Mouse (Mus musculus) stomach, embryonic 15.5 days (tissue): ENCODE measurements around the gene 4930519P11Rik. TPM values are rescaled to one million over a fixed set of nuclear protein-coding genes. Genes with fewer than 3 reads are reported as not detected.

Source experiments
- ATAC-seq: fragments of 200-750 bp; cut with Nextera tagmentation; 2 replicates; pipeline ENCODE4 v1.8.0; 2017; ENCODE audit warnings: low read depth, moderate number of reproducible peaks, moderate TSS enrichment; ENCODE audit not compliant: insufficient read depth, low FRiP score
- H3K27ac ChIP-seq: fragments of 300-500 bp; sonication (generic); 2 replicates; pipeline ENCODE4 v1.5.1; 2015; ENCODE audit warnings: mild to moderate bottlenecking, inconsistent platforms
- H3K27me3 ChIP-seq: fragments of 300-500 bp; sonication (generic); replicated peaks from 2 replicates; pipeline ENCODE4 v1.6.1; 2015; ENCODE audit warnings: inconsistent platforms
- H3K36me3 ChIP-seq: fragments of 300-500 bp; sonication (generic); 2 replicates; pipeline ENCODE4 v1.6.1; 2015; ENCODE audit warnings: inconsistent platforms
- H3K4me1 ChIP-seq: fragments of 300-500 bp; sonication (generic); 2 replicates; pipeline ENCODE4 v1.6.1; 2015; ENCODE audit warnings: inconsistent platforms
- H3K4me2 ChIP-seq: fragments of 300-500 bp; sonication (generic); 2 replicates; pipeline ENCODE4 v1.6.1; 2015; ENCODE audit warnings: mild to moderate bottlenecking, inconsistent platforms
- H3K4me3 ChIP-seq: fragments of 300-500 bp; sonication (generic); replicated peaks from 2 replicates; pipeline ENCODE4 v1.5.1; 2015; ENCODE audit warnings: inconsistent platforms
- H3K9ac ChIP-seq: fragments of 300-500 bp; sonication (generic); 2 replicates; pipeline ENCODE4 v1.6.1; 2015; ENCODE audit warnings: inconsistent platforms
- H3K9me3 ChIP-seq: fragments of 300-500 bp; sonication (generic); 2 replicates; pipeline ENCODE4 v1.6.1; 2016; ENCODE audit warnings: inconsistent platforms
- WGBS: fragments of 180-500 bp; shearing (Covaris S2); methylation state at CpG from one replicate; pipeline ENCODE4 v1.1.7; 2015; 5-methylcytosine and 5-hydroxymethylcytosine counted together
- polyA plus RNA-seq: library from polyadenylated mRNA; unstranded; fragments of >200 nt; fragmentation: Nextera tagmentation; extraction: Ambion mirVana; gene quantifications from 2 replicates; pipeline ENCODE4 v1.2.1, GENCODE M21; 2015

Gene 4930519P11Rik
- polyA plus RNA-seq, 1 experiment from 2014 or later = 0.78 TPM

DNA sequence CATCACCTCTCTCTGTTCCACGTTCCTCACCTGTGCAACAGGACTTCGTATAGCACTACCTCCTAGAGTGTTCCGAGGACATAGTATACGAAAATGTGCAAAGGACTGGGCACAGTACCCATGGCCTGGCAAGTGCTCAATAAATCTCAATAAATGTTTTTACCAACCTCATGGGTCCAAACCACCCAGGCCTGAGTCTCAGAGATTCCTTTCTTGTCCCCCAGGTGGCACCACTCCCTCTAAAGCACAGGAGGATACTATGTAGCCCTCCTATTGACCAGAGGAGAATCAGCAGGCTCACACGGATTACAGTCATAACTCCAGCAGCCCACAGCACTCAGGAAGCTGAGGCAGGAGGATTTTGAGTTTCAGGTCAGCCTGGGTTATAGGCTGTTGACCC is 33.4 kb upstream of the 4930519P11Rik start:
- ATAC-seq = no peak
- no peak overlapping the region for H3K27ac ChIP-seq
- no peak overlapping the region for H3K9ac ChIP-seq
- peaks cover 5% of the 10 kb centered on the region for H3K4me1 ChIP-seq
- H3K27me3 ChIP-seq = no peaks in the 10 kb centered on the region
- no peaks in the 10 kb centered on the region for H3K36me3 ChIP-seq
- 80% methylated on average over 5 of the region's 5 CpGs for WGBS
- H3K4me2 ChIP-seq = no peak overlapping the region
- no peaks in the 10 kb centered on the region for H3K9me3 ChIP-seq
- no peak overlapping the region for H3K4me3 ChIP-seq

DNA sequence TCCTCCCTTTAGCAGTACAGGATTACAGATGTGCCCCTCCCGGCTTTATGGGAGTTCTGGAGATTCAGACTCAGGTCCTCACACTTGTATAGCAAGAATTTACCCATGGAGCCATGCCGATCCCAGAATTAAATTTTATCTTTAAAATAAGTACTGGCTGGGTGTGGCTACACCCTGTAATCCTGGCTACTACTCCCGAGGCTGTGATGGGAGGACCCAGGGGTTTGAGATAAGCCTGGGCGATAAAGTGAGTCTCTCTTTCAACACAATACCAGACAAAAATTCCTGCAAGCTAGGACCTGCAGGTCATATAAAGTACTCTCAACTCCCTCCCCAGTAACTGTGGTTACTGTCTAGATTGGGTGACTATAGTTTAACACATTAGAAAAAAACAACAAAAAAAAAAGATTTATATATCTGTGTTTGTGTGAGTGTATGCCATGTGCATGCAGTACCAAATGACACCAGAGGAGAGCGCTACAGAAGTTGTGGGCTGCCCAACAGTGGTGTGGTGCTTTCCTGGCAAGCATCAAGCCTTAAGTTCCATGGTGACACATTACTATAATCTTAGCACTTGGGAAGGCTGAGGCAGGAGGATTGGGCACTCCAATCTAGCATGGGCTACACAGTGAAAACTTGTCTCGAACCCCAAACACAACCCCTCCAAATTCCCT is 29.6 kb upstream of the 4930519P11Rik start:
- Histone ChIP-seq H3K27ac (peak overlapping the region; percentile 4; the same call in 1 of the 2 replicates), H3K36me3 (peaks cover 7% of the 10 kb centered on the region; the same call in 1 of the 2 replicates), H3K4me1 (no peaks in the 10 kb centered on the region; the same call in 1 of the 2 replicates), H3K9ac (no peak overlapping the region), H3K9me3 (no peaks in the 10 kb centered on the region), H3K27me3 (no peaks in the 10 kb centered on the region), H3K4me3 (no peak overlapping the region), H3K4me2 (no peak overlapping the region)
- no peak for ATAC-seq
- WGBS = 76% methylated on average over 6 of the region's 6 CpGs

- peaks cover 8% of the 10 kb centered on the region; the same call in 1 of the 2 replicates for H3K36me3 ChIP-seq
- peak overlapping the region; percentile 16; the same call in 1 of the 2 replicates for H3K27ac ChIP-seq
- H3K27me3 ChIP-seq = no peaks in the 10 kb centered on the region
- WGBS = 86% methylated on average over 9 of the region's 9 CpGs
- no peak overlapping the region for H3K9ac ChIP-seq
- H3K4me2 ChIP-seq = no peak overlapping the region
- no peak for ATAC-seq
- H3K9me3 ChIP-seq = no peaks in the 10 kb centered on the region
- H3K4me3 ChIP-seq = no peak overlapping the region
- no peaks in the 10 kb centered on the region; the same call in 1 of the 2 replicates for H3K4me1 ChIP-seq
Observed at GRCm38 (mm10) chr2:154642005-154642459, 28.8 kb upstream of the 4930519P11Rik start.

- Histone ChIP-seq H3K27me3 (no peaks in the 10 kb centered on the region), H3K9ac (no peak overlapping the region), H3K4me2 (no peak overlapping the region), H3K4me3 (no peak overlapping the region), H3K4me1 (no peaks in the 10 kb centered on the region; the same call in 1 of the 2 replicates), H3K36me3 (peaks cover 8% of the 10 kb centered on the region; the same call in 1 of the 2 replicates), H3K27ac (no peak overlapping the region), H3K9me3 (no peaks in the 10 kb centered on the region)
- ATAC-seq = no peak
- 68% methylated on average over 8 of the region's 8 CpGs for whole genome bisulfite sequencing
Observed at GRCm38 (mm10) chr2:154641176-154641575, 27.9 kb upstream of the 4930519P11Rik start.

DNA sequence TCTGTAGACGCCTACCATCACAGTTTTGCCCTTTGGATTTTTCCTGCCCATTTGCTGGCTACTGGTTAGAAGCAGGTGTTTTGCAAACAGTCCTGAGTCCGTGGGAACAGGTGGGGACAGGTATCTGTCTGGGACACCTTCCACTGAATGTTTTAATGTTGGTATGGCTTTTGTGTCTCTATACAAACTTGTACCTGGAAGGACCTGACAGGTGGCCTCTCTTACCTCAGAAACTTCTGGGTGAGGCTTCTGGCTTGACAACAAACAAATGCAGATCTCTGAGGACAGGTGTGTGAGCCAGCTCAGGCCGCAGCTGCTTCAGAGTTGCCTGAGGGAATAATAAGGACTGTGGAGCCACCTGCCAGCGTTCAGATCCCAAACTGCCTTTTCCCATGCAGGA is 25.9 kb upstream of the 4930519P11Rik start:
- no peaks in the 10 kb centered on the region; the same call in 1 of the 2 replicates for H3K4me1 ChIP-seq
- no peaks in the 10 kb centered on the region for H3K27me3 ChIP-seq
- no peak overlapping the region for H3K4me3 ChIP-seq
- peaks cover 11% of the 10 kb centered on the region; the same call in 1 of the 2 replicates for H3K36me3 ChIP-seq
- 76% methylated on average over 4 of the region's 4 CpGs for WGBS
- H3K9me3 ChIP-seq = no peaks in the 10 kb centered on the region
- ATAC-seq = no peak
- no peak overlapping the region for H3K9ac ChIP-seq
- H3K27ac ChIP-seq = no peak overlapping the region
- H3K4me2 ChIP-seq = no peak overlapping the region

DNA sequence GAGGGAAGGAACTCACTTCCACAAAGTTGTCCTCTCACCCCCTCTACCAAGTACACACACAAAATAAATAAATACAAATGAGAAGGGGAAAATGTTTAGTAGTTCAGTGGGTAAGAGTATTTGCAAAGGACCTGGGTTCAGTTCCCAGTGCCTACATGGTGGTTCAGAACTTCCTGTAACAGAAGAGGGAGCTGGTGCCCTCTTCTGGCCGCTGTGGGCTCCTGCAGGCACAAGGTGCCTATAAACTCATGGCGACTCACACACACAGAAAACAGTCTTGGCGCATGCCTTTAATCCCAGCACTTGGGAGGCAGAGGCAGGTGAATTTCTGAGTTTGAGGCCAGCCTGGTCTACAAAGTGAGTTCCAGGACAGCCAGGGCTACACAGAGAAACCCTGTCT is 25.3 kb upstream of the 4930519P11Rik start:
- WGBS = 91% methylated on average over 3 of the region's 3 CpGs
- Histone ChIP-seq H3K9me3 (no peaks in the 10 kb centered on the region), H3K27ac (no peak overlapping the region), H3K4me1 (no peaks in the 10 kb centered on the region; the same call in 1 of the 2 replicates), H3K27me3 (no peaks in the 10 kb centered on the region), H3K4me3 (no peak overlapping the region), H3K36me3 (peaks cover 11% of the 10 kb centered on the region; the same call in 1 of the 2 replicates), H3K4me2 (no peak overlapping the region), H3K9ac (no peak overlapping the region)
- no peak for ATAC-seq

- 98% methylated on average over 2 of the region's 2 CpGs for WGBS
- Histone ChIP-seq H3K9me3 (no peaks in the 10 kb centered on the region), H3K27ac (no peak overlapping the region), H3K36me3 (peaks cover 11% of the 10 kb centered on the region; the same call in 1 of the 2 replicates), H3K27me3 (no peaks in the 10 kb centered on the region), H3K4me2 (no peak overlapping the region), H3K4me1 (no peaks in the 10 kb centered on the region), H3K4me3 (no peak overlapping the region), H3K9ac (no peak overlapping the region)
- no peak for ATAC-seq
Observed at GRCm38 (mm10) chr2:154635826-154636225, 22.6 kb upstream of the 4930519P11Rik start.

- Histone ChIP-seq H3K9ac (no peak overlapping the region), H3K4me1 (no peaks in the 10 kb centered on the region), H3K27me3 (no peaks in the 10 kb centered on the region), H3K27ac (no peak overlapping the region), H3K9me3 (no peaks in the 10 kb centered on the region), H3K4me3 (no peak overlapping the region), H3K36me3 (peaks cover 11% of the 10 kb centered on the region; the same call in 1 of the 2 replicates), H3K4me2 (no peak overlapping the region)
- ATAC-seq = peak; percentile 61; the same call in 1 of the 2 replicates
- whole genome bisulfite sequencing = 90% methylated on average over 9 of the region's 9 CpGs
Observed at GRCm38 (mm10) chr2:154633876-154634644, 20.8 kb upstream of the 4930519P11Rik start.

- Histone ChIP-seq H3K27me3 (no peaks in the 10 kb centered on the region), H3K4me2 (no peak overlapping the region), H3K9me3 (no peaks in the 10 kb centered on the region), H3K36me3 (peaks cover 7% of the 10 kb centered on the region; the same call in 1 of the 2 replicates), H3K27ac (no peak overlapping the region), H3K4me3 (no peak overlapping the region), H3K9ac (no peak overlapping the region), H3K4me1 (no peaks in the 10 kb centered on the region)
- peak; percentile 41; the same call in 1 of the 2 replicates for ATAC-seq
- WGBS = 80% methylated on average over 5 of the region's 5 CpGs
Observed at GRCm38 (mm10) chr2:154633039-154633742, 20.0 kb upstream of the 4930519P11Rik start.

DNA sequence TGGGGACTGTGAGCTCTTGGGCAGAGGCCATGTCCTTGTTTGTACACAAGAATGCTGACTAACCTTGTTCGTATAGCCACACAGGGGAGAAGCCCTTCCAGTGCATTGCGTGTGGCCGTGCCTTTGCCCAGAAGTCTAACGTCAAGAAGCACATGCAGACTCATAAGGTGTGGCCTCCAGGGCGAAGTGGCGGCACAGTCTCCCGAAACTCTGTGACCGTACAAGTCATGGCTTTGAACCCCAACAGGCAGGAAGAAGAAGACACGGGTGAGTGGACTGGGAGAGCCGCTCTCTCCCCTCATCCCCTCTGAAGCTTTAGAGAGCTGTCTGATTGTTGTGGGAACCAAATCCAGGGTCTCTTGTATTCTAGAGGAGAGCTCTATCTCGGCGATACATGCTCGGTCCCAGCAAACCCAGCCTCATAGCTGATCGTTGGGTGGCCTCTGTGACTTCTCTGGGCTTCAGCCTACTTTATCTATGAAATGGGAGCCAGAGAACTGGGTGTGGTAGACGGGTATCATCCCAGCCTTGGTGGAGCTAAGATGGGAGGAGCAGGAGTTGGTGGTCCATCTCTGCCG is 19.1 kb upstream of the 4930519P11Rik start:
- peak overlapping the region; percentile 22; the same call in 1 of the 2 replicates for H3K27ac ChIP-seq
- WGBS = 84% methylated on average over 16 of the region's 16 CpGs
- no peak overlapping the region for H3K4me2 ChIP-seq
- peak; percentile 80 for ATAC-seq
- H3K9ac ChIP-seq = no peak overlapping the region
- no peaks in the 10 kb centered on the region for H3K4me1 ChIP-seq
- H3K9me3 ChIP-seq = no peaks in the 10 kb centered on the region
- 0 out of 2 replicates have a peak, but pooled peaks cover 2% of the 10 kb centered on the region for H3K36me3 ChIP-seq
- H3K4me3 ChIP-seq = no peak overlapping the region
- H3K27me3 ChIP-seq = no peaks in the 10 kb centered on the region

GRCm38 (mm10) chr2:154630531-154630930 is 17.3 kb upstream of the 4930519P11Rik start:
- 89% methylated on average over 5 of the region's 5 CpGs for WGBS
- Histone ChIP-seq H3K4me3 (no peak overlapping the region), H3K27me3 (no peaks in the 10 kb centered on the region), H3K9me3 (no peaks in the 10 kb centered on the region), H3K9ac (no peak overlapping the region), H3K4me2 (no peak overlapping the region), H3K27ac (no peak overlapping the region), H3K4me1 (no peaks in the 10 kb centered on the region), H3K36me3 (no peaks in the 10 kb centered on the region)
- no peak for ATAC-seq
